Mouse (Mus musculus) ovary, postnatal 36 days (tissue): ENCODE data around the gene 2300002M23Rik.
A peak's percentile ranks its signal among the peaks of the same experiment; 100 is the strongest.

Experiments used
- DNase-seq: peaks from one replicate; pipeline ENCODE4 v3.0.0; 2022; ENCODE audit warnings: low spot score, mixed read lengths

Gene 2300002M23Rik

DNA sequence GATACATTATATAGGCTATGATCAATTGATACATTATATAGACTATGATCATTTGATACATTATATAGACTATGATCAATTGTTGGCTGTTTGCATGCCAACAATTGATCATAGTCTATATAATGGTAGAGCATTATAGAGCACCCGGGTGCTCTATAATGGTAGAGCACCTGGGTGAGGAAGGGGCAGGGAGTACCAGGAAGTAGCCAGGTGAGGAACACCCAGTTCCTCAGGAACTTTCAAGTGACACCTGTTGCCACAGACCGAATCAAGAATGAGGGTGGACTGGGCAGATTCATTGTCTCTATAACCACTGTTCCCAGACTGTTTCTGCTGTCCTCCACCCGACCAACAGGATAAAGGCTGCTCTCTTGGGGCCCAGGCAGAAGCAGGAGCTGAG lies at the start of gene 2300002M23Rik:
TSS of gene 2300002M23Rik (plus strand) at position 301 of the 400 bp plus-strand sequence.
- no peak for DNase-seq

DNA sequence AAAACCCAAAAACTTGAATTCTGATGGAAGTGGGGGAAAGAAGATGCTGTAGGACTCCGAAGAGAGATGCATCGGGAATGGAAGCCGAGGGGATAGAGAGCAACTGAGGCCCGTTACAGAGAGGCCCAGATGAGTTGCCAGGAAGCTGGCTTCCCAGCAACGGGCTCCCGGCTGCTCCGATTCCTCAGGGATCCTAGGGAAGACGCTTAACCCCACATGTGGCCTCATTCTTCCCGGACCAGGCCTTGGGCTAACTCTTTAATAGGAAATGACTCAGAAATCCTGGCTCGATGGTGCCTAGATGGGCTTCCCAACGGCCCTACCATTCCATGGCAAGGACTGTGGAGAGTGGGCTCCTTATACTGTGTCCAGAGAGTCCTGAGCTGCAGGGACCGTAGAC lies 49.7 kb upstream of the 2300002M23Rik start:
- DNase-seq, result no peak

DNA sequence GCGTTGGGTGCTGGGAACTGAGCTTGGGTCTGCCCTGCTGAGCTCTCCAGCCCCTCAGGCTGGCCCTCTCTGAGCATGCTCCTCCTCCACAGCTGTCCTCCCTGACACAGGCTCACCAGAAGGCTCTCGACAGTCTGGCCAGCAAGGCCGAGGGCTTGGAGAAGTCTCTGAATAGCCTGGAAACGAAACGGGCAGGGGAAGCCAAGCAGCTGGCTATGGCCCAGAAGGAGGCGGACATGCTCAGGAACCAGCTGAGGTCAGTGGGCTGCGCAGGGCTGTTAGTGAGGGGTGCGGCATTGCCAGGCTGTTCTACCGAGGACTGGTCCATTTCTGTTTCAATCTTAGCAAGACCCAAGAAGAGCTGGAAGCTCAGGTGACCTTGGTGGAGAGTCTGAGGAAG lies 42.9 kb upstream of the 2300002M23Rik start:
- DNase-seq, result no peak

DNA sequence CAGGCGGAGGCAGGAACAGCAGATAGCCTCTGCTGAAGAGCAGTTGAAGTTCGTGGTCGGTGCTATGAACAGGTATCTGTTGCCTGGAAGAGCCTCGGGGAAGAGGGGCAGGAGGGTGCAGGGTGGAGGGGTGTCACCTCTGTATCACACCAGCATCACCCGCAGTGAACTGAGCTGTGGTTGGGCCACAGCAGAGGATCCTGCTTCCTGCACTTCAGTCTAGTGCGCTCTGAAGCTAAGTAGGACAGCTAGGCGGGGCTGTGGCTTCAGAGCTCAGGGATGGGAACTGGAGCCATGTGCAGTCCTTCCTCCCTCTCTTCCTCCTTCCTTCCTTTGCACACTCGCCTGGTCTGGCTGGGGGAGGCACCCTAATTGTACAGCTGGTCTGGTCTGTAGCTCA lies 40.6 kb upstream of the 2300002M23Rik start:
- no peak for DNase-seq

DNA sequence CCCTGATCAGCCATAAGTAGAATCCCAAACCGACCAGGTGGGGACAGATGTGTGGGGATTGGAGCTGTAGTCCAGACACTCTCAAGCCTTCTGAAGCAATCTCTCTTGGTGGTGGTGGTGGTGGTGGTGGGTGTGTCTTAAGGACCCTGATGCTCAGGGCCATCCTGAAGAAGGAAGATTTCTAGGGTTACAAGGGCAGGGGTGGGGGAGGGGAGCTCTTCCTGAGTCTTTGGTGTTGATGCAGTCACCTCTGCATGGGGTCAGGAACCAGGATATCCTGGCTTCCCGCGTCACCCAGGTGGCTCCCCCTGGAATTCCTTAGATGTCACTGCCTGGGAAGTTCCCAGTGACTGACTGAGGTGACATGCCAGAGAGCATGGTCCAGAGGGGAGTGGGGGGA lies 34.9 kb upstream of the 2300002M23Rik start:
- no peak for DNase-seq

DNA sequence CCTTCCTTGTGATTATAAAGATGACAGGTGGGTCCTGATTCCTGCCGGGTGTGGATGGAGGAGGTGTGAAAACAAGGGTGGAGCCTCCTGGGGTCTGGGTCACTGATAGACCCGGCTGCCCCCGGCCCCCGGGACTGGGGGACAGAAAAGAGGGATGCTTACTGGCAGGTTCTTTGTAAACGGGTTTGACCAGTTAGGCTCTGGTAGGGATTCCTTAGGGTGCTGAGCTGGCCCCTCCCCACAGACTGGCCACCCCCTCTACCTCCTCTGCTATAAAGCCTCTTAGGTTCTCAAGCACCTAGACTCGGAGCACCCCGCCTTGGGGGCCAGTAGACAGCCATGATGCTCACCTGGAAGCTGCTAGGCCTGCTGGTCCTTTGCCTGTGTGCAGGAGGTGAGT lies 34.3 kb upstream of the 2300002M23Rik start, which contains the start of gene Psors1c2:
TSS of gene Psors1c2 (plus strand) at position 301 of the 400 bp plus-strand sequence.
- DNase-seq, result no peak

DNA sequence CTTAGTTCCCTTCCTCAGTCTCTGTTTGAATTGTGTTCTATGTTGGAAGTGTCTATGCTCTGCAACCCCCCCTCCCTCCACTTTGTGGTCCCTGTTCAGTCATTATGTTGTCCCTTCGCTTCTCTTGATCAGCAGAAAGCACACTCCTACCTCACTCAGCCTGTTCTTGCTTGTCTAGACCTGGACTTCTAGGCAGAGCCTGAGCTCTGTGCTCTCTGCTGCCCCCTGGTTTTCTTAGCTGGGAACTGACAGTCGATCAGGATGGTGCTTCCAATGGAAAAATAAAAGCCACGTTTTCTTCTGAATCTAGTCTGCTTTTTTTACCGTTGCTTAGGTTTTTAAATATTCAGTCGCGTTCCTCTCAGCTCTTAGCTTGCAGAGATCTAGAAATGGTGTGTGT lies 32.9 kb upstream of the 2300002M23Rik start:
- peak; percentile 70 for DNase-seq

DNA sequence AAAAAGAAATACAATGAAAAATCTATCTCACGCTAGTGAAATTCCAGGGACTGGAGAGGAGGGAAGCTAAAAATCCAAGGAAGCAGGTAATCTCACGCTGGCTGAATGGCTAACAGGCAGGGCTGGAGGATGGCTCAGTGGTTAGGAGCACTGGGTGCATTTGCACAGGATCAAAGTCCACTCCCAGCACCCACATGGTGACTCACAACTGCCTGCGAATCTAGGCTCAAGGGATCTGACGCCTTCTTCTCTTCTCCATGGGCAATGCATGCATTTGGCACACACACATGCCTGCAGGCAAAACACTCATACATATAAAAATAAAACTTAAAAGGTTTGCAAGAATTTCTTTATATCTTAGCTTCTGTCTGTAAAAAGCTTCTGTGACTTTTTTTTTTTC lies 29.8 kb upstream of the 2300002M23Rik start:
- no peak for DNase-seq

DNA sequence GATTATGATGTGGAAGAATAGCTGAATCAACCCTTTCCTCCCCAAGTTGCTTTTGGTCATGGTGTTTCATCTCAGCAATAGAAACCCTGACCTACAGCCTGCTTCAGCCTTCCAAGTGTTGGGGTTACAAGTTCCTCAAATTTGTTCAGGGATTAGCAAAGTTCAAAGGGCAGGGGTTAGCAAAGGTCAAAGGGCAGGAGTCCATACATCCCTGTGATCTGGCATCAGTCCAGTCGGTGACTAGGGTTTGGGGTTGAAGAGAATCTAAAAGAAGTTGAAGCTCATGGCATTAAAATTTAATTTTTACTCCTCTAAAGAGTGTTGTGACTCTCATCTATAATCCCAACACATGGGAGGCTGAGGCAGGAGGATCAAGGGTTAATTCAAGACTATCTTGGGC lies 28.8 kb upstream of the 2300002M23Rik start:
- DNase-seq, result no peak

DNA sequence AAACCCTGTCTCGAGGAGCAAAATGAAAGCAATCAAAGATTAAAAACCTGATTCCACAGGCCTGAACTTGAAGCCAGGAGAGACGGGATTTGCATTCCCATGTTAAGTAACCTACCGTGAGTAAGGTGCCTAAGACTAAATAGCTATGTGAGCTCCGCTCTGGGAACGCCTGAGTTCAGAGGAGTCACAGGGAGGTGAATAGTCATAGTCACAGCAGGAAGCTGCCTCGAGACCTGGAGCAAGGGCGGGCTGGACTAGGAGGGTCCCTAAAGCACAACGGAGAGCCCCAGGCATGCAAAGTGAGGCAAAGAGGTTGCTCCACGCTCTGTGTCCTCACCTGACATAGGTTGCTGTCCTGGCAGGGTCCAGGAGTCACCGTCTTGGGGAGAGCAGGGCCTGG lies 27.7 kb upstream of the 2300002M23Rik start:
- no peak for DNase-seq

DNA sequence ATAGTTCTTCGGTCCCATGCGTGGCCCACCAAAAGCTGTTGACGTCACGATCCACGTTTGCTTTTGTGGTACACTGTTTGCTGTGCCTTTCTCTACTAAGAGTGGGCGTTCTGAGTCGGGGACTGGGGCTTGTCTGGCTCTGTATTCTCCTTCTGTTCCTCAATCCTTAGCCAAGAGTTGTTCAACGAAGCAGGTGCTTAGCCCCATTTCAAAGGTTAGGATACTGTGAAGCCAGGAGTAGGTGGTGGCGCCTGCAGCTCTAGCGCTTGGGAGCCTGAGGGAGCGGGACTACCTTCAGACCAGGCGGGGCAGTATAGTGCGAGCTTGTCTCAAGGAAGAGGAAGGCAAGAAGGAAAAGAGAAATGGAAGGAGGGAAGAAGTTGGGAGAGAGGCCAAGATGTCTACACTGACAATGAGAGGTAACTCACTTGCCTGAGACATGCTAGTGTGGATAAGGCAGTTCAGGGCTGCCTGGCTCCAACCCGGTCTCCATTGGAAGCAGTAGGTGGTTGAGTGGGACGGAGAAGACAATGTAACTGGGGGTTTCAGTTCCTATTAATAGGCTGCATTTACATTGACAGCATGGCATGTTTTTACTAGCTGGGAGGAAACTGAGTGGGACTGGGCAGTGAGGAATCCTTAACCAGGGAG lies 24.4 kb upstream of the 2300002M23Rik start:
- DNase-seq, result no peak

DNA sequence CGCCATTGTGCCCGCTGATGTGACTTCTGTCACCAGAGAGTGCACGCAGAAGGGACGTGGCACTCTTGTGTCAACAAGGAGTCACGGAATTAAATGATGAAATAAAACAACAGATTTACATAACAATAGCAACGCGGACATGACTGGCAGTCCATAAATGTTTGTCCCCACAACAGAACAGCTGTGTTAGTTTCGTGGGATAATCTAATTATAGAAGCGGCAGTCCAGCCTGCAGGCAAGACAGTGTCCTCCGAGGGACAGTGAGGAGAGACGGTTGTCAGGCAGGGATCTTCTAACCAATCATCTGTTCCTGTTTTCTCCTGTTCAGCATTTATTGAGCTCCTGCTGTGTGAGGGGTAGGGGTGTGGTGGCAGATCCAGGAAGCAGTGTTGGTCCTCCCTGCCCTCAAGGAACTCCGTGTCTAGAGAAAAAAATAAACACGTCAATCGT lies 23.8 kb upstream of the 2300002M23Rik start:
- DNase-seq, result no peak

DNA sequence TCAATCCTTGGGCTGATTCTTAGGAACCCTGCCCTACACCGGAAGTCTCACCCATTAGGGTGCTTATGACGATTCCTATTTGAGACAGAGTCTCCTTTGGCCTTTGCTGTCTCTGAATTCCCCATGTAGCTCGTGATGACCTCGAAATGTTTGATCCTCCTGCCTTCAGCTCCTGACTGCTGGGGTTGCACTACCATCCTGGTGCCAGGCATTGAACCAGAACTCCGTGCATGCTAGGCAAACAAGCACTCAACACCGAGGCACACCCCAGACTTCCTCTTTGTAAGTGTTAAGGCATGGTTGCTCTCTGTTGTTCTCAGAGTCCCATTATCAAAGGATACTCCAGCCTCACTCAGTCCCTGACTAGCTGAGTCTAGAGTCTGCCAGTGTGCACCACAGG lies 23.2 kb upstream of the 2300002M23Rik start:
- no peak for DNase-seq

DNA sequence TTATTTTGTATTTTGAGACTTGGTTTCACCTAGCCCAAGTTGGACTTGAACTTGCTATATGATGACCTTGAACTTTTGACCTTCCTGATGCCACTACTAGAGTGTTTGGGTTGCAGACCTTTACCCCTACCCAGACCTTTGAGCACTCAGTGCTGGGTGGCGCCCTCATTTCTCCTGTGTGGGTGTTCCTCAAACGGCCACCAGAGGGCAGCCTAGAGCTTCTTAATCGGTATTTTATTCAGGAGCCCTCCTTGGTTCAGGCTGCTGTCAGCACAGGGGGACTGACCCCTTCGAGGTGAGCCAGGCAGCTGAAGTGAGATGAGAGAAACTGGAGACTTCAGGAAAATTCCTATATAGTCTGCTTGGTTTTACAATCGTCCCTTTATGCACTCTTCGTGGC lies 22.6 kb upstream of the 2300002M23Rik start:
- peak; percentile 54 for DNase-seq

DNA sequence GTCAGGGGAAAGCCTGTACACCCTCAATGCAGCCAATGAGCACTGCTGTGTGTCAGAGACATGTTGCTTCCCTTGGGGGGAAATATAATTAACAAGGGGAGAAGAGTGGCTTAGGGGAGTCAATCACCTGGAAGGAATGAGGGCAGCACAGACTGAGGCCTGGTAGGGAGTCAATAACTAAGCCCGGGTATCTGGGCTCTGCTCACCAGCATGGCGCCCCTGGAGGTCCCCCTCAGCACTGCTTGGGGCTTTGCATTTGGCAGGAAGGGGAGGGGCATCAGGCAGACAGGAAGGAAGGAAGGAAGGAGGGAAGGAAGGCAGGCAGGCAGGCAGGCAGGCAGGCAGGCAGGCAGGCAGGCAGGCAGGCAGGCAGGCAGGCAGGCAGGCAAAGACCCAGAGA lies 19.8 kb upstream of the 2300002M23Rik start:
- DNase-seq, result no peak

DNA sequence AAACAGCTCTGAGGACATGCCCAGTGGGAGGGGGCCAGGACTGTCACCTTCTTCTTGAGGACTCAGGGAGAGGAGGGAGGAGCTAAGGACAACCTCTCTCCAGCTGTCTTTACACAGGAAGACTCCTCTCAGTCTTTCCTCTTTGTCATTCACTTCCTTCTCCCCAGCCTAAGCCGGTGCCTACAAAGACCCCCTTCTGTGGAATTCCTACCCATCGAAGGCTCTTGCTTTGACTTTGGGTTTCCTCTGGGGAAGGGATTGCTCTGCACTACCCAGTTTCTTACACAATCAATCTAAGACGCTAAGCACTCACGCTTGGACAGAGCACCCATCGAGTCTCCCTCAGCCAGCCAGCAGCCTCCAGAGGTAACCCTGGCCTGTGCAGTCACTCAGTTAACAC lies 18.6 kb upstream of the 2300002M23Rik start:
- no peak for DNase-seq

DNA sequence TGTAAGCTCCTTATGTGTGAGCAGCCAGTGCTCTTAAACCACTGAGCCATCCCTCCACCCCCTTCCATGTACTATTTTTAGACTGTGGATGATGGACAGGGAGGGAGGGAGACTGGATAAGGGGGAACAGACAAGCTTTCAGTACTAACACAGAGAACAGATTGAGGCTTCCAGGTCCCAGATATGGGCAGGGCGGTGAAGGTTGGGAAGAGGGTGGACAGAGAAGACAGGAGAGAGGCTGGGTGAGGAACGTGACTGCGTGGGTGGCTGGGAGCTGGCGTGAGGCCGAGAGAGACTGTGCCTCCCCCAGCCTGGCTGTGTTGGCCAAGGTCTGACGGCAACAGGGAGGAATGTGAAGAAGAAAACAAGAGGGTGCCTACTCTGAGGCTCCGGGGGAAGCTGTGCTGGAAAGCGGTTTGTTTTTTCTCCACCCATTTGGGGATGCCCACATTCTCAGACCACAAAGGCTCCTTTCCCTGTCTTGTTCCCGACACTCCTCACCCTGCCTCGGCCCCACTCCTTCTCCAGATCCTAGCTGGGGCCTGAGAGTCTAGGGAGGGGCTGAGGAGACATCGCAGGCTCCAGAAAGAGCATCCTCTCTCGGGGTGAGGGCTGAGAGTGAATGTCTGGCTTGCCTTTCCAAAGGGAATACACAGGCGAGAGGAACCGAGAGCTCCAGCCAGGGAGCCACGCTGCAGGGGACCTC lies 17.7 kb upstream of the 2300002M23Rik start:
- DNase-seq, result peak; percentile 90

DNA sequence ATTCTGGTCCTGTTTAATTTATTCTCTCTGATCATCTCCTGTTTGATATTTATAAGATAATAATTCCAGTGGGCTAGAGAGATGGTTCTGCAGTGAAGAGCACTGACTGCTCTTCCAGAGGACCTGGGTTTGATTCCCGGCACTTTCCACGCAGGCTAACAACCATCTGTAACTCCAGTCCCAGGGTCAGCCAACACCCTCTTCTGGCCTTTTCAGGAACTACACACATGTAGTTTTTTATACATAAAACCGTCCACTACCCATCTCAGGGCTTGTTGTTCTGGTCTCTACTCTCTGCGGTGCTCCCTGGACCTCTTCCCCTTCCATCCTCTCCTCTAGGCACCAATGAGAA lies 17.1 kb upstream of the 2300002M23Rik start:
- no peak for DNase-seq

DNA sequence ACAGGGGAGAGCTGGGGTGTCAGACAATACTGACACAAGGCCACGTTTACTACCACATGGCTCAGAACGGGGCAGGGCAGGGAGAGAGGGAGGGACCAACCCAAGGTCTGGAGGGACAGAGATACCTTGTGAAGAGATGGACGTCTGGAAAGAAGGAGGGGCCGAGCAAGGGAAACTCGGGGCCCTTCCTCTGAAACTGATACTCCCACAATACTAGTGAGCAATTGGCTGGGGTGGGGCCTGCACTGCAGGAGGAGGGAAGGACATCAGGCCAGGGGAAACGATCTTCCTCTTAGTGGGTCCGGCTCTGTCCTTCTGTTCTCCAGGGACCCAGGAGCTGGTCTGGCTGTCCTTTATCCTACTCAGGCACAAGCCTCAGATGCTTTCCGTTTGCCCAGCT lies 16.4 kb upstream of the 2300002M23Rik start:
- peak; percentile 32 for DNase-seq

DNA sequence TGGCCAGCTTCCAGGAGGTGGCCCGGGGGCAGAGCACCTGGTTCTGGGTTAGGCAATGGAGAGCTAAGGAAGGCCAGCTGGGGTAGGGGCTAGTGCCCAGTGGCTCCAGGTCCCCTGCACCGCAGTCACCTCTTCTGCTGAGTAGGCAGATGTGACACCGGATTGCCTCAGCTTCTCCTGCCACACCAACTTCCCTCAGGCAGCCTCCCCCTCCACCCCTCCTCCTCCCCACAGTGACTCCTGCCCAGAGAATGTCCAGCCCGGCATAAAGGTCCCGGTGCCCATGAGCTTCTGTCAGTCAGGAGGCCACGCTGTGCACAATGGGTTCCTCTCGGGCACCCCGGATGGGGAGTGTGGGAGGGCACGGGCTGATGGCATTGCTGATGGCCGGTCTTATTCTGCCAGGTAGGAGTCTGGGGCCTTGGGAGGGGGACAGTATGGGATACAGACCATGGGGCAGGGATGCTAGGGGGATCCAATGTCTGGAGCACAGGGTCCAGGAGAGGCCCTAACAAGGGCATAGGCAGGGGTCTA lies 15.3 kb upstream of the 2300002M23Rik start, which contains the start of gene Cdsn:
TSS of gene Cdsn (plus strand) at position 248 of the 534 bp plus-strand sequence.
- DNase-seq, result no peak

DNA sequence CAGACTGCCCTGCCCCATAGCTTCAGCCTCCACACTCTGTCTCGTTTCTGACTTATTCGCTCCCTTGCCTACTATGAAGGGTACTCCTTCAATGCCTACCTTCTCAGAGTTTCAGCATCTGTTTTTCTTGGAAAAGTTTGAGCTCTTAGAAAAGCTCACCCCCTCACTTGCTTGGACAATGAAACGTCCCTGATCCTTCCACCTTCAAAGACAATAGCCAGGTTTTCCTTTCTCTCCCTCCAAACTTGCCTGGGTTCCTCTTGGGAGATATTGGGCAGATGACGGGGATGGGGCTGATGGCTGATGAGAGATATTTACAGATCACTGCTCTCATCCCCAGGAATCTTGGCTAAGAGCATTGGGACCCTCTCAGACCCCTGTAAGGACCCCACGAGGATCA lies 12.9 kb upstream of the 2300002M23Rik start:
- DNase-seq, result no peak

DNA sequence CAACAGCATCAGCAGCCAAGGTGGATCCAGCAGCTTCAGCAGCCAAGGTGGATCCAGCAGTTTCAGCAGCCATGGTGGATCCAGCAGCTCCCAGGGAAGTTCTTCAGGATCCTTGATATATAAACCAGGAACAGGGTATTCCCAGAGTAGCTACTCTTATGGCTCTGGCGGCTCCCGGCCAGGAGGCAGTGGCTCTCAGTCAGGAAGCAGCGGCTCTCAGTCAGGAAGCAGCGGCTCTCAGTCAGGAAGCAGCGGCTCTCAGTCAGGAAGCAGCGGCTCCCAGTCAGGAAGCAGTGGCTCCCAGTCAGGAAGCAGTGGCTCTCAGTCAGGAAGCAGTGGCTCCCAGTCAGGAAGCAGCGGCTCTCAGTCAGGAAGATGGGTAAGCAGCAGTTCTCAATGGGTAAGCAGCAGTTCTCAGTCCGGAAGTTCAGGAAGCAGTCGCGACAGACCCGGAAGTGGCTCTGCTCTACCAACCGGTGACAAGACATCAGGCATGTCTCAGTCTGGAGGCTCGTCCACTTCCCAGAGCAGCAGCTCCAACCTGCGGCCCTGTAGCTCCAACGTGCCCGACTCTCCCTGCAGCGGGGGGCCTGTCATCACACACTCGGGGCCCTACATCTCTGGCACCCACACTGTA lies 12.4 kb upstream of the 2300002M23Rik start:
- DNase-seq, result no peak

DNA sequence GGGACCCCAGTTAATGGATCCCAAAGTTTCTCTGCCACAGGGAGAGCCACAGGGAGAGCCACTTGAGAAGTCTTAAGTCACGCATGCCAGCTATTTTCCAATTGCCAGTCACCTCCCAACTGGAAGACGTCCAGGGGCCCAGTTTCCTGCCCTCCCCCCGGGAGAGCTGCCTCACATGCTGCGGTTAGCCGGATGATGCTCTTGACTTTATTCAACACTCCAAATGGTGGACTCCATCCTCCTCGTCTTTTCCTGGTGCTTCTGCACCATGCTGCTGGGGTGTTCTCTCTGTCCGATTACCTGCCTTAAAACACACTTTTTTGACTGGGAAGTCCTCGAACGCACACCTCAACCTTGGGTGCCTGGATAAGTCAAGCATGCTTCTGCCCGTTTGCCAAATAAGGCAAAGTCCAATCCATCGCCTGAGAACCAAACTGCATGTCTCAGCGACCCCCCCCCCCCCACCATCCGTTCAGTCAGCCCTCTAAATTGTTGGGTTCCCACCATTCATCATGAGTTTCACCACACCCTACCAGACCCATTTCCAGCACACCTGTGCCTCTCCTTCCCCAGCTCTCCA lies 11.0 kb upstream of the 2300002M23Rik start:
- DNase-seq, result no peak
